Comparison of ENCODE assay signal across 8 mouse cellular contexts in the genomic region with DNA sequence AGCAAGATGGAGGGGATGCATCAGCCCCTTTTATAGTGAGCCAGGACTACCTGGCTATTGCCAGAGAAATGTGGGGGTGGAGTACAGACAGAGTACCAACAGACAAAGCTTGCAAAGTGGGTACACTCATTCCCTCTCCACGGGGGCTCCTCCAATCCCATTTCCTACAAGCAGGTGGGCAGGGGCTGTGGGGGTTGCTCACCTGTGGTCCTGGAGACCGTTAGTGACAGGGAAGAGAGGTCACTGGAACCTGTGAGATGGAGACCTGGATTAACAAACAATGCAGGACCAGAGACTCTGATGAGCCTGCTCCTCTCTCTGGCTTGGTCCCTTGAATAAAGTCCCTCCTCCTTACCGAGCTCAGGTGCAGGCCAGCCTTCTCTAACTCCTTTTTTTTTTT. TPM values are rescaled to one million over a fixed set of nuclear protein-coding genes. Genes with fewer than 3 reads are reported as not detected.
DNase-seq lines count a peak whose midpoint lies in the region; ATAC-seq and TF ChIP-seq lines count a peak whose summit lies in the region.

No protein-coding gene starts in this region.

- H3K27me3 ChIP-seq in testis, adult 2 months (ENCODE audit: control insufficient read depth, insufficient read depth, low read length): no peaks in the 10 kb centered on the region
- no peaks in the 10 kb centered on the region for H3K27me3 ChIP-seq in limb, embryonic 13.5 days
- H3K27me3 ChIP-seq in stomach, embryonic 16.5 days (ENCODE audit: control insufficient read depth, insufficient read depth, low read length): no peaks in the 10 kb centered on the region

- peak overlapping the region; percentile 5; the same call in 1 of the 2 replicates for H3K27ac ChIP-seq in testis, adult 2 months (ENCODE audit: control insufficient read depth, insufficient read depth, low read depth, low read length)
- H3K27ac ChIP-seq in limb, embryonic 13.5 days: no peak overlapping the region
- H3K27ac ChIP-seq in stomach, embryonic 16.5 days (ENCODE audit: low read length): peak overlapping the region; percentile 91; the same call in 1 of the 2 replicates

- no peak for TF ChIP-seq POLR2A in testis, adult 2 months (IDR thresholded peaks at IDR 0.05; ENCODE audit: control insufficient read depth, low read depth, low read length)

- DNase-seq in cerebellum, adult 9-10 months: peak; percentile 46
- DNase-seq in cerebellum, adult 11-12 months: no peak
- no peak for DNase-seq in testis, postnatal 10 days (ENCODE audit: low spot score)
- no peak for DNase-seq in retina, embryonic 14.5 days (ENCODE audit: low spot score)
- DNase-seq in layer of hippocampus, postnatal 36 days: no peak

- H3K4me1 ChIP-seq in testis, adult 2 months (ENCODE audit: control insufficient read depth, insufficient read depth, low read length): peaks cover 14% of the 10 kb centered on the region
- no peaks in the 10 kb centered on the region for H3K4me1 ChIP-seq in limb, embryonic 13.5 days
- peaks cover 8% of the 10 kb centered on the region; the same call in 1 of the 2 replicates for H3K4me1 ChIP-seq in stomach, embryonic 16.5 days (ENCODE audit: control insufficient read depth, insufficient read depth, low read length)

- WGBS in limb, embryonic 13.5 days: 61% methylated on average over 3 of the region's 3 CpGs
- WGBS in stomach, embryonic 16.5 days: 54% methylated on average over 3 of the region's 3 CpGs

- H3K36me3 ChIP-seq in testis, adult 2 months (ENCODE audit: control insufficient read depth, insufficient read depth, low read length): no peaks in the 10 kb centered on the region
- peaks cover 10% of the 10 kb centered on the region for H3K36me3 ChIP-seq in limb, embryonic 13.5 days
- no peaks in the 10 kb centered on the region for H3K36me3 ChIP-seq in stomach, embryonic 16.5 days (ENCODE audit: control insufficient read depth, insufficient read depth, low read length)

- H3K4me2 ChIP-seq in limb, embryonic 13.5 days (replicated peaks): peak overlapping the region; percentile 91
- peak overlapping the region; percentile 96 for H3K4me2 ChIP-seq in stomach, embryonic 16.5 days (ENCODE audit: low read depth, low read length)

- no peak overlapping the region for H3K9ac ChIP-seq in limb, embryonic 13.5 days
- peak overlapping the region; percentile 52; the same call in 1 of the 2 replicates for H3K9ac ChIP-seq in stomach, embryonic 16.5 days (ENCODE audit: low read length)

- no peaks in the 10 kb centered on the region for H3K9me3 ChIP-seq in limb, embryonic 13.5 days
- H3K9me3 ChIP-seq in stomach, embryonic 16.5 days (replicated peaks; ENCODE audit: control insufficient read depth, low read length): no peaks in the 10 kb centered on the region

- no peak for ATAC-seq in limb, embryonic 13.5 days (ENCODE audit: low FRiP score, low read depth)
- ATAC-seq in stomach, embryonic 16.5 days (ENCODE audit: insufficient read depth, low FRiP score): no peak

- no peak for TF ChIP-seq CTCF in testis, adult 2 months (IDR thresholded peaks at IDR 0.05; ENCODE audit: control insufficient read depth, insufficient read depth, insufficient replicate concordance, low read depth, low read length)

- H3K4me3 ChIP-seq in testis, adult 2 months (ENCODE audit: control insufficient read depth, low read depth, low read length): peak overlapping the region; percentile 76
- peak overlapping the region; percentile 81 for H3K4me3 ChIP-seq in limb, embryonic 13.5 days
- H3K4me3 ChIP-seq in stomach, embryonic 16.5 days (replicated peaks; ENCODE audit: low read length): peak overlapping the region; percentile 60

RNA-seq across cellular contexts. Expression of a gene that starts 1.5 kb away (rescaled TPM):
- 4.1 and 5.1 TPM in 2 replicates for polyA plus RNA-seq in testis, adult 2 months (2012; rRNA removed)
- polyA plus RNA-seq in limb, embryonic 13.5 days (2015; fragmentation: Nextera tagmentation; extraction: Ambion mirVana): 9.1 and 9.6 TPM in 2 replicates
- 9.0 and 11.3 TPM in 2 replicates for polyA plus RNA-seq in stomach, embryonic 16.5 days (2015; fragmentation: Nextera tagmentation; extraction: Ambion mirVana)
- 10 to 100 TPM in 1 of 2 experiments, 1 to 10 TPM in 1; 7.3 to 10.2 TPM for total RNA-seq in layer of hippocampus, postnatal 36 days (2021)

RNA-seq across cellular contexts. Expression of a gene that starts 23.4 kb away (rescaled TPM):
- polyA plus RNA-seq in testis, adult 2 months (2012; rRNA removed): 93.7 and 99.3 TPM in 2 replicates
- polyA plus RNA-seq in limb, embryonic 13.5 days (2015; fragmentation: Nextera tagmentation; extraction: Ambion mirVana): 62.2 and 64.6 TPM in 2 replicates
- 28.6 and 35.2 TPM in 2 replicates for polyA plus RNA-seq in stomach, embryonic 16.5 days (2015; fragmentation: Nextera tagmentation; extraction: Ambion mirVana)
- 100 to 1,000 TPM in 1 of 2 experiments, 10 to 100 TPM in 1; 90.1 to 103 TPM for total RNA-seq in layer of hippocampus, postnatal 36 days (2021)

RNA-seq across cellular contexts. Expression of a gene that starts 37.1 kb away (rescaled TPM):
- 81.1 and 85.6 TPM in 2 replicates for polyA plus RNA-seq in testis, adult 2 months (2012; rRNA removed)
- polyA plus RNA-seq in limb, embryonic 13.5 days (2015; fragmentation: Nextera tagmentation; extraction: Ambion mirVana): 75.9 and 77.4 TPM in 2 replicates
- polyA plus RNA-seq in stomach, embryonic 16.5 days (2015; fragmentation: Nextera tagmentation; extraction: Ambion mirVana): 58.2 and 59.4 TPM in 2 replicates
- total RNA-seq in layer of hippocampus, postnatal 36 days (2021): 100 to 1,000 TPM; 131 to 144 TPM

RNA-seq across cellular contexts. Expression of a gene that starts 50.0 kb away (rescaled TPM):
- polyA plus RNA-seq in testis, adult 2 months (2012; rRNA removed): 0.38 and 0.47 TPM in 2 replicates
- 1.1 and 1.7 TPM in 2 replicates for polyA plus RNA-seq in limb, embryonic 13.5 days (2015; fragmentation: Nextera tagmentation; extraction: Ambion mirVana)
- 80.5 and 93.2 TPM in 2 replicates for polyA plus RNA-seq in stomach, embryonic 16.5 days (2015; fragmentation: Nextera tagmentation; extraction: Ambion mirVana)
- not detected for total RNA-seq in layer of hippocampus, postnatal 36 days (2021)

RNA-seq across cellular contexts. Expression of a gene that starts 50.3 kb away (rescaled TPM):
- polyA plus RNA-seq in testis, adult 2 months (2012; rRNA removed): 64.1 and 68.2 TPM in 2 replicates
- 167 and 179 TPM in 2 replicates for polyA plus RNA-seq in limb, embryonic 13.5 days (2015; fragmentation: Nextera tagmentation; extraction: Ambion mirVana)
- 141 and 153 TPM in 2 replicates for polyA plus RNA-seq in stomach, embryonic 16.5 days (2015; fragmentation: Nextera tagmentation; extraction: Ambion mirVana)
- total RNA-seq in layer of hippocampus, postnatal 36 days (2021): 10 to 100 TPM; 44.2 to 46.1 TPM
